Mouse (Mus musculus): Measurements from ENCODE around the gene Tmem184a. TPM values are rescaled to one million over a fixed set of nuclear protein-coding genes. Genes with fewer than 3 reads are reported as not detected.

The Tmem184a gene
- polyA plus RNA-seq, 1 experiment from 2014 or later = 0.05 TPM

DNA sequence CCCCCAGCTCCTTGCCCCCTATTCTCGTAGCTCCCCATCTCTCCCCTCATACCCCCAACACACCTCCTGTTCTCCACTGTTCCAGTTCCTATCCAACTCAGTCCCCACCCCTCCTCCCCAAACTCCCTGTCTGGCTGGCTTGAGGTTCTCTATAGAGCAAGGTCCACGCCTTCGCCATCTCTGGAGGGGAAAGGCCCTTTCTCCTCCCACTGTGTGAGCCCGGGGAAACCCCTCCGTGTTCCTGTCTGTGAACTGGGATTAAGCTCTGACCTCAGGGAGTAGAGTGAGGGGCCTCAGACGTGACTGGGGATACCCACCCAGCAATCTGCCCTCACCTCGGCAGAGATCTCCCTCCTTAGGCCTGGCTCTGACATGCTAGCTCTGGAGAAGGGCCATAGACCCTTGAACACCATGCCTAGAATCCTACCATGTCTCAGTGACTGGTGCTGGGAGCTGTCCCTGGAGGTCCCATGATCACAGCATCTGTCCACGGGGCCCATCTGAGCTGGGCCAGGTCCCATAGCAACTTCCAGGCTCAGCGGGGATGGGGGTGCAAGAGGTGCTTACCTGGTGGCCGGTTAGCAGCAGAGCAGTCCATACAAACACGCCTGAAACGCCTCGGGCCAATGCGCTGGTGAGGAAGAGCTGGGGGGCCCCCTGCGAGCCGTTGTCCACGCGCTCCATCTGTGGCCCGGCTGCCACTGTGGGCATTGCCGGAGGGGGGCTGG is 7.2 kb downstream of the Tmem184a start:
- Histone ChIP-seq H3K4me3 (no peak overlapping the region), H3K4me1 (no peaks in the 10 kb centered on the region), H3K27me3 (peaks cover 33% of the 10 kb centered on the region), H3K9me3 (replicated peaks) (peaks cover 3% of the 10 kb centered on the region; the same call in 1 of the 2 replicates), H3K4me2 (no peak overlapping the region), H3K27ac (no peak overlapping the region), H3K9ac (no peak overlapping the region), H3K36me3 (ENCODE audit: poor library complexity, severe bottlenecking) (no peaks in the 10 kb centered on the region)
- ATAC-seq = no peak
- WGBS = 71% methylated on average over 20 of the region's 20 CpGs

DNA sequence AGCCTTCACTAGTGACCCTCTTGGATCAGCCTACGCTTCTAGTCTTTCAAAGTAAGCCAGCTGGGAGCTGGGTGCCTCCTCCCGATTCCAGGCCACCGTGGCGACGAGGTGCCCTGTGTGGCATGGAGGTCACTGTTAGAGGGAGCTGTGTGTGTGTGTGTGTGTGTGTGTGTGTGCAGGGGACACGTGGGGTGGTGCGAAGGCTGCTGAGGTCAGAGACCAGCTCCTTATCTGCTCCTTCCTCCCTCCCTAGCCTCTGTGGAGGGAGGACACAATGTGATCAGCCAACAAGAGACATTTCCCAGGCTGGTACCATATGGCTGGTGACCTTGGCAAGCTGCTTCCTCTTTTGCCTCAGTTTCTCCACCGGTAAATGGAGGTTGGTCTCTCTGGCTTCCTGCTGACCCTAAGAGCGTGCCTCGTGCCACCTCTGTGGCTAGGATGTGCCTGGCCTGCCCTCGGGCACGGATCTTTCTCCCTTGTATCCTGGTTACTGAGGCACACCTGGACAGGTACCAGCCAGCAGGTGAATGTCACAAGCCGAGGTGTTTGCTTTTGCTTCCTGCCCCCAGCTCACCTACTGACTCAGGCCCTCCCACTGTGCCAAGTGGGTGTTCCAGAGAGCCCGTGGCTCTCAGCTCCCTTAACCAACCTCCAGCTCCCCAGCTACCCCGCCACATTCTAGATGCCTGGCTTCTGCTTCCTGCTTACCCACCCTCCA is 7.9 kb downstream of the Tmem184a start:
- no peak overlapping the region for H3K27ac ChIP-seq
- H3K9me3 ChIP-seq (replicated peaks) = peaks cover 3% of the 10 kb centered on the region; the same call in 1 of the 2 replicates
- H3K9ac ChIP-seq = no peak overlapping the region
- no peak for ATAC-seq
- H3K4me3 ChIP-seq = no peak overlapping the region
- 80% methylated on average over 15 of the region's 15 CpGs for WGBS
- H3K27me3 ChIP-seq = peaks cover 33% of the 10 kb centered on the region
- no peaks in the 10 kb centered on the region for H3K4me1 ChIP-seq
- H3K4me2 ChIP-seq = no peak overlapping the region
- H3K36me3 ChIP-seq (ENCODE audit: poor library complexity, severe bottlenecking) = no peaks in the 10 kb centered on the region

DNA sequence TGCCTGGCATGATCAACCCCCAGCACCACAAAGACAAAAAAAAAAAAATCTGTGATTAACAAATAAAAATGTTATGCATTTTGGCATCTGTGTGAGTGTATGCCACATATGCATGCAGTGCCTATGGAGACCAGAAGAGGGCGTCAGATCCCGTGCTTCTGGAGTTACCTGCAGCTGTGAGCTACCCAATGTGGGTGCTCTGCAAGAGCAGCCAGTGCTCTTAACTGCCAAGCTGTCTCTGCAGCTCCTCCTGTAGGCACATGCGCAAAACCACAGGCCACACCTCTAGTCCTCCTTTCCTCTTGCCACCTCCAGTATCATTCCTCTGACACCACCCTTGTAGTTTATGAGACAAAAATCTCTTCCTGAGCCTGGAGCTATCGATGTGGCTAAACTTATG is 10.3 kb downstream of the Tmem184a start:
- Histone ChIP-seq H3K27ac (no peak overlapping the region), H3K4me3 (no peak overlapping the region), H3K36me3 (ENCODE audit: poor library complexity, severe bottlenecking) (no peaks in the 10 kb centered on the region), H3K9ac (no peak overlapping the region), H3K4me2 (no peak overlapping the region), H3K9me3 (replicated peaks) (peaks cover 3% of the 10 kb centered on the region; the same call in 1 of the 2 replicates), H3K27me3 (peaks cover 25% of the 10 kb centered on the region), H3K4me1 (no peaks in the 10 kb centered on the region)
- WGBS = 61% methylated on average over 4 of the region's 4 CpGs
- no peak for ATAC-seq

DNA sequence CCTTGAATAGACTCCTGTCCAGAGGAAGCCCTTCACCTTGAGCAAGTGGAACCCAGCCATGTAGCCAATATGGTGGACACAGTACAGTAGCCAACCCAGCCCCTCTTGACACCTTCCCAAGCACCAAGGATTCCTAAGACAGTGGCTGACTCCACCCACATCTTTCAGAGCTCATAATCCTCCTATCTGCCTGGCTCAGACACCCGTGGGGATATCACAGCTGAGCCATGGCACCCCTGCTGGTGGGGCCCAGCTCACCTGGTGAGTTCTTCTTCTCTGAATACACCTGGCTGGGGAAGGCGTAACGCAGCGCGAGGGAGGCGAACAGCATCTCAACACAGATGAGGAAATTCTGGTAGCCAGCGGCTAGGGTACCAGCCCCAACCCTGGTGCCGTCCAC is 13.8 kb downstream of the Tmem184a start:
- H3K4me2 ChIP-seq = no peak overlapping the region
- no peak overlapping the region for H3K4me3 ChIP-seq
- WGBS = 91% methylated on average over 8 of the region's 8 CpGs
- no peaks in the 10 kb centered on the region for H3K27me3 ChIP-seq
- no peak overlapping the region for H3K27ac ChIP-seq
- peaks cover 3% of the 10 kb centered on the region; the same call in 1 of the 2 replicates for H3K9me3 ChIP-seq (replicated peaks)
- peaks cover 6% of the 10 kb centered on the region for H3K36me3 ChIP-seq (ENCODE audit: poor library complexity, severe bottlenecking)
- H3K9ac ChIP-seq = no peak overlapping the region
- ATAC-seq = no peak
- peaks cover 16% of the 10 kb centered on the region for H3K4me1 ChIP-seq

DNA sequence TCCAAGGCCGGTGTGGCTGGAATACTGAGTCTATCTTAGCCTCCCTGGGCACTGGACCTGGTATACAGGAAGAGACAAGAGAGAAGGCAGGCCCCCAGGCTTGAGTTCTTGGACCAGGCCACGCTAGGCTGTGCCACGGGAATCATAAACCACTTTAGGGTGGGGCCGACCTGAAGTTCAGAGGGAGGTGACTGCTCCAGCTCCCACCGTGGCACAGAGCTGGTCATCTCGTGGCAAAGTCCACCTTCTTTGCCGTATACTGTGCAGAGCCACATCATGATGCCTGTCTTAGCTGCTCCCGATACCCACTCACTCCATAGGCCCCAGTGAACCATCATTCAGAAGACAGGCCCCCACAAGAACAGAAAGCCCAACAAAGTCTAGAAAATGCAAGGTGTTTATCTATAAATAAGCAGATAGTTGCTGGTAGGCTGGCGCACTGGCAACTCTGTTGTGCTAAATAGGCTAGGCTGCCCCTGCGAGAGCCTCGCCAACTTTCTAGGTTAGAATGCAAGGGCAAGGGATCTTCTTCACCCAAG is 15.1 kb downstream of the Tmem184a start:
- no peak for ATAC-seq
- Histone ChIP-seq H3K27me3 (no peaks in the 10 kb centered on the region), H3K4me3 (no peak overlapping the region), H3K9me3 (replicated peaks) (peaks cover 3% of the 10 kb centered on the region; the same call in 1 of the 2 replicates), H3K4me2 (no peak overlapping the region), H3K9ac (no peak overlapping the region), H3K27ac (no peak overlapping the region), H3K4me1 (peaks cover 16% of the 10 kb centered on the region), H3K36me3 (ENCODE audit: poor library complexity, severe bottlenecking) (peaks cover 19% of the 10 kb centered on the region)
- 92% methylated on average over 11 of the region's 11 CpGs for WGBS

DNA sequence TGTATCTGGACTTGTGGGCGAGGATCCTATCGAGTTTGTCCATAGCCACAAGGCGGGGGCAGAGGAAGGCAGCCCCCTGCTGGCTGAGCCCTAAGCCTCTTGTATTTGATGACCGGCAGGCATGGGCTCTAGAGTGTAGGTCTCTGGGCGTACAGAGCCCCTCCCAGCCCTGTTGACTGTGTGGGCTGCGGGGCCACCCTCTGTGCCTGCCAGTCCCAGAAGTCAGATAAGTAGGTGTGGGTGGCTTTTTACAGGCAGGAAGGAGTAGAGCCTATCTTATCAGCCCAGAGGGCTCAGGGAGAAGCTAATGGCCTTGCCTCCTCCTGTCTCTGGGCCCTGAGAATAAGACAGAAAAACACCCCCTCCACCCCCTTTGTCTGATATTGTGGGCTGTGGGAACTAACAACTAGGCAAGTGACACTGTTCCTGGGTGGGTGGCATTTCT is 15.6 kb downstream of the Tmem184a start:
- H3K4me2 ChIP-seq = peak overlapping the region; percentile 6
- WGBS = 8% methylated on average over 6 of the region's 6 CpGs
- ATAC-seq = peak; percentile 22; the same call in 1 of the 2 replicates
- H3K27ac ChIP-seq = no peak overlapping the region
- peaks cover 21% of the 10 kb centered on the region for H3K36me3 ChIP-seq (ENCODE audit: poor library complexity, severe bottlenecking)
- H3K4me1 ChIP-seq = peaks cover 21% of the 10 kb centered on the region
- H3K9ac ChIP-seq = no peak overlapping the region
- H3K27me3 ChIP-seq = no peaks in the 10 kb centered on the region
- H3K4me3 ChIP-seq = no peak overlapping the region
- H3K9me3 ChIP-seq (replicated peaks) = no peaks in the 10 kb centered on the region

DNA sequence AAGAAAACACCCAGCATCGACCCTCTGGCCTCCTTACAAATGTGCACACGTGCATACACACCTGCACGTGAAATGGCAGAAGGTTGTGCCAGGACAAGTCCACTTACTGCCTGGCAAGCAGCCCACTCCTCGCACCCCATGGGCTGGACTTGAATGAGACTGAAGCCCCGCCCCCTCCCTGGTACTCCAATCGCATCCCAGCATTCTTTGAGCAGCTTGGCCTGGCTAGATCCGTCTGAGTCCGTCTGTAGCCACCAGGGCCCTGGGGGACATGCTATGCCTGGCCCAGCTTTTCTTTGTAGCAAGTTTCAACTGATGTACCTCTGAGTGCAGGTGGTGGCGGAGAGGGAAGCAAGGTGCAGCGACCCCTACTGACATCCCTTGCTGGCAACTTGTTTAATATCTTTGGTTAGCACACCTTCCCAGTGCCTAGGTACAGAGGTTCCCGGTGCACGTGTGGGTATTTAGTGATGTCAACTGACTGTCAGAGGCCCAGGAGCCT is 16.1 kb downstream of the Tmem184a start:
- no peak overlapping the region for H3K4me3 ChIP-seq
- no peaks in the 10 kb centered on the region for H3K9me3 ChIP-seq (replicated peaks)
- peaks cover 21% of the 10 kb centered on the region for H3K36me3 ChIP-seq (ENCODE audit: poor library complexity, severe bottlenecking)
- ATAC-seq = peak; percentile 63; the same call in 1 of the 2 replicates
- no peak overlapping the region for H3K27ac ChIP-seq
- H3K9ac ChIP-seq = no peak overlapping the region
- WGBS = 7% methylated on average over 12 of the region's 12 CpGs
- peaks cover 26% of the 10 kb centered on the region for H3K4me1 ChIP-seq
- H3K27me3 ChIP-seq = no peaks in the 10 kb centered on the region
- peak overlapping the region; percentile 6 for H3K4me2 ChIP-seq

DNA sequence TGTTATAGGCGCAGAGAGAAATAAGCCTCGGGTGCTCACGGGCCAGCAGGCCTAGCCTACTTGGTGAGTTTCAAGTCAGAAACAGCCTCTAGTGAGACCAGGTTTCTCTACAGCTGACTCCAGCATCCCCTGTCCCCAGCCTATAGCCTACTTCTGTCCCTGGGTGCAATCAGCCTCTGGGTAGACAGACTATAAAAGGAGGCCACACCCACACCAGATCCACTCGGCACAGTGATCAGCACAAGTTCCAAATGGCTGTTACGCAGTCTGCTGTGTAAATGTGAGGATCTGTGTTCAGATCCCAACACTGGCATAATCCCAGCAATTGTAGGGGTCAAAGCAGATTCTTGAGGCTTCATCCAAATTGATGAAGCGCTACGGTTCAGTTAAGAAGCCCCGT is 16.6 kb downstream of the Tmem184a start:
- H3K36me3 ChIP-seq (ENCODE audit: poor library complexity, severe bottlenecking) = peaks cover 21% of the 10 kb centered on the region
- peaks cover 31% of the 10 kb centered on the region for H3K4me1 ChIP-seq
- no peak overlapping the region for H3K4me3 ChIP-seq
- H3K4me2 ChIP-seq = 0 out of 2 replicates have a peak overlapping the region, but pooled peaks have one; percentile 6
- no peak overlapping the region for H3K9ac ChIP-seq
- H3K27me3 ChIP-seq = no peaks in the 10 kb centered on the region
- ATAC-seq = no peak
- no peaks in the 10 kb centered on the region for H3K9me3 ChIP-seq (replicated peaks)
- H3K27ac ChIP-seq = no peak overlapping the region
- WGBS = 84% methylated on average over 8 of the region's 8 CpGs

DNA sequence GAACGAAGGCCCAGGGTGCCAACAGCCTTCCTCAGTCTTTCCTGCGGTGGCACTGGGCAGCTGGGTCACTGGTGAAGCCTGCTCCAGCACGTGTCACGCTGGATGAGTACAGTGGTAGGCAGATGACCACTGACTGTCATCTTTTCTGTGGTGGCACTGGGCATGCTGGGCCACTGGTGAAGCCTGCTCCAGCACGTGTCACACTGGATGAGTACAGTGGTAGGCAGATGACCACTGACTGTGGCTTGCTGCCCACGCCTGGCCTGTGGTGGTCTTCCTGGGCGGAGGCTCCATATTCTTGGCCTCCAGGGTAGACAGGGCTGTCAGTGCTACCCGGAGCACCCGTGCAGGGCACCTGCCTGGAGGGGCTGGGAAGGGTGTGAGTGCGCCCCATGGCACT is 17.8 kb downstream of the Tmem184a start:
- no peak for ATAC-seq
- Histone ChIP-seq H3K9me3 (replicated peaks) (no peaks in the 10 kb centered on the region), H3K27me3 (no peaks in the 10 kb centered on the region), H3K4me2 (no peak overlapping the region), H3K4me3 (no peak overlapping the region), H3K4me1 (peaks cover 44% of the 10 kb centered on the region), H3K36me3 (ENCODE audit: poor library complexity, severe bottlenecking) (peaks cover 21% of the 10 kb centered on the region), H3K27ac (no peak overlapping the region), H3K9ac (no peak overlapping the region)
- 93% methylated on average over 10 of the region's 10 CpGs for WGBS

DNA sequence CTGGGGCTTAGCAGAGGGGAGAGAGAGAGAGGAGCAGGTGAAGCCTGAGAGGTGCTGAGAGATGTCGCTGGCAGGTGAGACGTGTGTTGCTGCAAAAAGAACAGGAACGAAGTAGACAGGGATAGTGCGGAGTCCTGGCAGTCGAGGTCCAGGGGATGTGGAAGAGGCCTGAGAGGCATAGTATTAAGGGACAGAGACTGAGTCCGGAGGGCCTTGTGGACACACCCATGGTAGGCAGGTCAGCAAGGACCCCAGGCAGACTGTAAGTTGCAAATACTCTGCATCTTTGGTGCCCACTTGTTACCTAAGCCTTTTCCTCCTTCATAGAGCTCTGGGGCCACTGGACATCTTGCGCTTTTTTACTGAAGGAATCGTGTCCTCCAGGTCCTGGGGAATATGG is 18.5 kb downstream of the Tmem184a start:
- Histone ChIP-seq H3K27ac (no peak overlapping the region), H3K4me1 (peaks cover 50% of the 10 kb centered on the region), H3K4me3 (no peak overlapping the region), H3K27me3 (no peaks in the 10 kb centered on the region), H3K9ac (no peak overlapping the region), H3K9me3 (replicated peaks) (no peaks in the 10 kb centered on the region), H3K4me2 (no peak overlapping the region), H3K36me3 (ENCODE audit: poor library complexity, severe bottlenecking) (peaks cover 21% of the 10 kb centered on the region)
- ATAC-seq = no peak
- 94% methylated on average over 8 of the region's 8 CpGs for WGBS

DNA sequence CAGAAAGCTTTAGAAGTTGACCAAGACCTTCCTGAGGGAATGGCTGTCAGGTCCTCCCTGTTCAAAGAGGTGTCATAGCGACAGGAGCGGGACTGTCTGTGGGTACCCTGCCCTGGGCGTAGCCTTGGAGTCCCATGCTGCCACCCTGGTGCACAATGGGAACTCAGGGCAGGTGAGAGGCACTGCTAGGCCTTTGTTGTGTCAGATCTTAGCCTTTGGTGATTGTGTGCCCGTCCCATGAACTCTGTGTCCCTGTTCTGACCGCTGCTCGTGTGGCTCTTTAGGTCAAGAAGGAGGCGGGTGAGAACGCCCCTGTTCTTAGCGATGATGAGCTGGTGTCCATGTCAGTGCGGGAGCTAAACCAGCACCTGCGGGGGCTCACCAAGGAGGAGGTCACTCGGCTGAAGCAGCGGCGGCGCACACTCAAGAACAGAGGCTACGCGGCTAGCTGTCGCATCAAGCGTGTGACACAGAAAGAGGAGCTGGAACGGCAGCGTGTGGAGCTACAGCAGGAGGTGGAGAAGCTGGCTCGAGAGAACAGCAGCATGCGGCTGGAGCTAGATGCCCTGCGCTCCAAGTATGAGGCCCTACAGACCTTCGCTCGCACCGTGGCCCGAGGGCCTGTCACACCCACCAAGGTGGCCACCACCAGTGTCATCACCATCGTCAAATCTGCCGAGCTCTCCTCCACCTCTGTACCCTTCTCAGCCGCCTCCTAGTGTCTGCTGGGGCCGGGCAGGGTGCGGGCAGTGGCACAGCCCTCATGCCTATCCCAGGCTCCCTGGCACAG is 19.7 kb downstream of the Tmem184a start:
- Histone ChIP-seq H3K4me2 (no peak overlapping the region), H3K36me3 (ENCODE audit: poor library complexity, severe bottlenecking) (peaks cover 21% of the 10 kb centered on the region), H3K27me3 (no peaks in the 10 kb centered on the region), H3K9ac (no peak overlapping the region), H3K4me1 (peaks cover 60% of the 10 kb centered on the region), H3K27ac (no peak overlapping the region), H3K9me3 (replicated peaks) (no peaks in the 10 kb centered on the region), H3K4me3 (no peak overlapping the region)
- ATAC-seq = no peak
- WGBS = 93% methylated on average over 33 of the region's 33 CpGs

Data from forebrain, embryonic 13.5 days (tissue).